Mouse (Mus musculus): ENCODE results near the gene Prame.
"Not testable (repeated sequence)": the region's sequence is repeated elsewhere in the genome, so short reads cannot be mapped to it uniquely, and the experiment has no call there.

- not testable (repeated sequence) for TF ChIP-seq CTCF (conservative IDR thresholded peaks at IDR 0.05; ENCODE audit: insufficient read depth, insufficient read length, low read depth, low read length); POLR2A (IDR thresholded peaks at IDR 0.05; ENCODE audit: low read depth, low read length)
These were observed 52.4 kb downstream of the Prame start for GRCm38 (mm10) chrX:135574958-135575628.
